Mouse (Mus musculus) stomach, postnatal 0 days (tissue): ENCODE data around the gene E2f8. TPM values are rescaled to one million over a fixed set of nuclear protein-coding genes. Genes with fewer than 3 reads are reported as not detected.

Experiments
- ATAC-seq: fragments of 200-750 bp; cut with Nextera tagmentation; 2 replicates; pipeline ENCODE4 v1.8.0; 2017; ENCODE audit not compliant: low FRiP score, low TSS enrichment
- DNase-seq: peaks from one replicate; pipeline ENCODE4 v3.0.0-alpha.2; 2016; ENCODE audit warnings: low spot score
- H3K27ac ChIP-seq: fragments of 300-500 bp; sonication (generic); replicated peaks from 2 replicates; pipeline ENCODE4 v1.5.1; 2014; ENCODE audit warnings: mild to moderate bottlenecking, control low read depth
- H3K27me3 ChIP-seq: fragments of 300-500 bp; sonication (generic); 2 replicates; pipeline ENCODE4 v1.6.1; 2014; ENCODE audit warnings: low read length; ENCODE audit not compliant: control insufficient read depth, insufficient read depth
- H3K36me3 ChIP-seq: fragments of 300-500 bp; sonication (generic); 2 replicates; pipeline ENCODE4 v1.6.1; 2014; ENCODE audit warnings: low read length, mixed read lengths; ENCODE audit not compliant: control insufficient read depth, insufficient read depth
- H3K4me1 ChIP-seq: fragments of 300-500 bp; sonication (generic); replicated peaks from 2 replicates; pipeline ENCODE4 v1.6.1; 2014; ENCODE audit warnings: antibody characterized with exemption; ENCODE audit not compliant: control insufficient read depth, insufficient read depth
- H3K4me2 ChIP-seq: fragments of 300-500 bp; sonication (generic); replicated peaks from 2 replicates; pipeline ENCODE4 v1.6.1; 2014; ENCODE audit warnings: low read depth, mild to moderate bottlenecking, control low read depth, moderate library complexity
- H3K4me3 ChIP-seq: fragments of 300-500 bp; sonication (generic); 2 replicates; pipeline ENCODE4 v1.5.1; 2014; ENCODE audit warnings: low read depth, low read length, control low read depth
- H3K9ac ChIP-seq: fragments of 300-500 bp; sonication (generic); 2 replicates; pipeline ENCODE4 v1.6.1; 2014; ENCODE audit warnings: mild to moderate bottlenecking, low read length, control low read depth, mixed read lengths
- H3K9me3 ChIP-seq: fragments of 300-500 bp; sonication (generic); 2 replicates; pipeline ENCODE4 v1.6.1; 2016; ENCODE audit warnings: low read length; ENCODE audit not compliant: control insufficient read depth
- CTCF ChIP-seq: IDR thresholded peaks from 2 replicates; pipeline ENCODE4 v1.5.1; 2016; ENCODE audit warnings: antibody characterized with exemption, low read depth, mild to moderate bottlenecking, moderate library complexity
- EP300 ChIP-seq: optimal IDR thresholded peaks from 2 replicates; pipeline ENCODE3; 2016; ENCODE audit warnings: antibody characterized with exemption
- WGBS: fragments of 180-500 bp; shearing (Covaris S2); extraction: QIAGEN DNeasy Blood & Tissue Kit; methylation state at CpG from one replicate; pipeline ENCODE4 v1.1.7; 2014; 5-methylcytosine and 5-hydroxymethylcytosine counted together
- polyA plus RNA-seq: library from polyadenylated mRNA; unstranded; fragments of >200 nt; fragmentation: Nextera tagmentation; extraction: Ambion mirVana; gene quantifications from 2 replicates; pipeline ENCODE4 v1.2.1, GENCODE M21; 2015

Gene E2f8
- polyA plus RNA-seq, 1 experiment from 2014 or later, result 4.5 TPM

DNA sequence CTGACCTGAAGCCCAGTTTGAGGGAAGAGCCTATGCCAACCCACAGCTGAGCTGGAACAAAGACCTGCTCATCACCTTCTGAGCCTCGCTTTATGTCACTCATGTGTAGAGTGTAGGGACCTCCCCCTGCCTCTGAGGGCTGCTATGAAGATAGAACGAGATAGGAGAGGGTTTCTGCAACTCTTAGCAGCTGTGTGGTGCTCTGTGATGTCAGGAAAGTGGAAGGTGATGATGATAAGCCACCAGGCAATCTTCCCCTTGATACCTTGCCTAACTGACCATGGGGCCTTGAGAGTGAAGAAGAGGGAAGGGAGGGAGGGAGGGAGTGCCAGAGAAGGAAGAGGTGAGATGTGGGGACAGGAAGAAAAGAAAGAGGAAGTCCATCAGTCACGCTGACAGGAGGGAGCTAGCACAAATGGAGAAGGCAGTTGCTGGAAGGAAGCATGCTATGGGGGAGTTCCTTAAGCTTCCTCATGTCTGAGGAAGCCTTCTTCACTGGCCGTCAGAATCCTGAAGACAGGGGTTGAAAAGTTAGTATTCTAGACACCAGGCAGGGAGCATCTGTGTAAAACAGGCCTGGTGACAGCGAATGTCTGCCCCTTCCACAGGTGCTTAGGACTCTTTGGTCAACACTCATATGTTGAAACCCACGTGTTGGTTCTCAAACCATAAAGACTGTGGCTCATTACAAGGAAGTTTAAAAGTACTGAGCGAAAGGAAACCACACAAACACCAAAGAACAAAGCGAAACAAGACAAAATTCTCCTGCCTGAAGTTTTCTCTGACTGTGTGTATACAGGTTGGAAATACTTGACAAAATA, 27.3 kb upstream of the E2f8 start, which contains the start of gene Nav2:
Gene Nav2, plus strand, starts transcription at position 196 of the 821 bp plus-strand sequence.
- Histone ChIP-seq H3K4me3 (no peak within 1 kb of the TSS), H3K27ac (no peak within 1 kb of the TSS), H3K36me3 (no peaks in the 10 kb centered on the region), H3K9me3 (no peaks in the 10 kb centered on the region), H3K27me3 (no peaks in the 10 kb centered on the region), H3K9ac (no peak within 1 kb of the TSS), H3K4me1 (no peaks in the 10 kb centered on the region), H3K4me2 (no peak within 1 kb of the TSS)
- DNase-seq (no peak), ATAC-seq (no peak)
- 48% methylated on average over 8 of the region's 8 CpGs for WGBS
- no peak for TF ChIP-seq CTCF
- TF ChIP-seq EP300, result no peak

GRCm38 (mm10) chr7:48902454-48902853, 21.1 kb upstream of the E2f8 start:
- no peaks in the 10 kb centered on the region for H3K9me3 ChIP-seq

GRCm38 (mm10) chr7:48900408-48901167, 19.2 kb upstream of the E2f8 start:
- no peak overlapping the region for H3K4me2 ChIP-seq
- no peak overlapping the region for H3K27ac ChIP-seq
- H3K27me3 ChIP-seq, result no peaks in the 10 kb centered on the region
- H3K9ac ChIP-seq, result no peak overlapping the region
- no peak for TF ChIP-seq CTCF
- no peak for TF ChIP-seq EP300
- H3K4me1 ChIP-seq, result no peaks in the 10 kb centered on the region
- no peaks in the 10 kb centered on the region for H3K36me3 ChIP-seq
- 62% methylated on average over 8 of the region's 8 CpGs for WGBS
- no peak overlapping the region for H3K4me3 ChIP-seq
- no peaks in the 10 kb centered on the region for H3K9me3 ChIP-seq
- DNase-seq (no peak), ATAC-seq (no peak)

More at GRCm38 (mm10) chr7:48902454-48902853, 21.1 kb upstream of the E2f8 start:
- no peak overlapping the region for H3K4me2 ChIP-seq
- WGBS, result 47% methylated on average over 2 of the region's 2 CpGs
- no peak overlapping the region for H3K27ac ChIP-seq
- no peak overlapping the region for H3K4me3 ChIP-seq
- no peaks in the 10 kb centered on the region for H3K36me3 ChIP-seq
- TF ChIP-seq EP300, result no peak
- TF ChIP-seq CTCF, result no peak
- ATAC-seq (no peak), DNase-seq (no peak)
- no peaks in the 10 kb centered on the region for H3K4me1 ChIP-seq
- H3K9ac ChIP-seq, result no peak overlapping the region
- H3K27me3 ChIP-seq, result no peaks in the 10 kb centered on the region

DNA sequence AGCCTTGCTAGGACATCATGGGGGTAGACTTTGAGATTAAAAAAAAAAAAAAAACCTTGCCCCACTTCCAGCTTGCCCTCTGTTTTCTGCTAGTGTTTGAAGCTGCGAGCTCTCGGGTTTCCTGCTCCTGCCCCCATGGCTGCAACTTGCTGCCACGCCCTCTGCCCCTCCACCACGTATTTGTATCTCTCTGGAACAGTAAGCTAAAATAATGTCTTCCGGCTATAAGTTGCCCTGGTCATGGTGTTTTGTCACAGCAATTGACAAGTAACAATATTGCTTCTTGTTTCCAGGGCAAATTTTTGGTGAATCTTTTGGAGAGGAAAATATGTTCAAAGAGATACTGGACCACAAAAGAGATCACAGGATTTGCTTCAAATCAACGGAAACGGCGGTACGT, 17.0 kb upstream of the E2f8 start:
- DNase-seq (no peak), ATAC-seq (no peak)
- H3K4me3 ChIP-seq, result no peak overlapping the region
- H3K4me2 ChIP-seq, result no peak overlapping the region
- no peak overlapping the region for H3K9ac ChIP-seq
- WGBS, result 66% methylated on average over 9 of the region's 9 CpGs
- no peak for TF ChIP-seq EP300
- TF ChIP-seq CTCF, result no peak
- H3K27me3 ChIP-seq, result no peaks in the 10 kb centered on the region
- no peaks in the 10 kb centered on the region for H3K4me1 ChIP-seq
- H3K27ac ChIP-seq, result no peak overlapping the region
- no peaks in the 10 kb centered on the region for H3K9me3 ChIP-seq
- no peaks in the 10 kb centered on the region for H3K36me3 ChIP-seq

- no peak for ATAC-seq
- WGBS, result 55% methylated on average over 24 of the region's 24 CpGs
- no peak overlapping the region for H3K4me3 ChIP-seq
- H3K36me3 ChIP-seq, result no peaks in the 10 kb centered on the region
- no peak for DNase-seq
- H3K9ac ChIP-seq, result no peak overlapping the region
- H3K4me1 ChIP-seq, result no peaks in the 10 kb centered on the region
- H3K27ac ChIP-seq, result no peak overlapping the region
- no peak overlapping the region for H3K4me2 ChIP-seq
- H3K9me3 ChIP-seq, result no peaks in the 10 kb centered on the region
- no peaks in the 10 kb centered on the region for H3K27me3 ChIP-seq
- no peak for TF ChIP-seq EP300
- TF ChIP-seq CTCF, result no peak
Measured at GRCm38 (mm10) chr7:48897539-48898163, 16.3 kb upstream of the E2f8 start.
